Mouse (Mus musculus): Measurements from ENCODE around the gene Gpbp1.

Gpbp1 gene

GRCm38 (mm10) chr13:111461424-111461823 is 28.5 kb downstream of the Gpbp1 start:
- DNase-seq: no peak

GRCm38 (mm10) chr13:111456790-111457189 is 33.1 kb downstream of the Gpbp1 start:
- no peak for DNase-seq

GRCm38 (mm10) chr13:111444325-111444724 is 45.6 kb downstream of the Gpbp1 start:
- DNase-seq: no peak

GRCm38 (mm10) chr13:111431174-111431573 is 58.7 kb downstream of the Gpbp1 start:
- DNase-seq: no peak

- DNase-seq: no peak
Observed at GRCm38 (mm10) chr13:111421330-111421729, 68.6 kb downstream of the Gpbp1 start.

- DNase-seq: no peak
Observed at GRCm38 (mm10) chr13:111418087-111418486, 71.8 kb downstream of the Gpbp1 start.

GRCm38 (mm10) chr13:111413156-111413555 is 76.8 kb downstream of the Gpbp1 start:
- peak; percentile 47 for DNase-seq

- DNase-seq: no peak
Observed at GRCm38 (mm10) chr13:111410831-111411230, 79.1 kb downstream of the Gpbp1 start.

- no peak for DNase-seq
Observed at GRCm38 (mm10) chr13:111406859-111407389, 83.0 kb downstream of the Gpbp1 start.

GRCm38 (mm10) chr13:111405956-111406355 is 84.0 kb downstream of the Gpbp1 start:
- DNase-seq: no peak

GRCm38 (mm10) chr13:111397600-111398151 is 92.2 kb downstream of the Gpbp1 start:
- no peak for DNase-seq

- DNase-seq: no peak
Observed at GRCm38 (mm10) chr13:111397061-111397460, 92.8 kb downstream of the Gpbp1 start.

GRCm38 (mm10) chr13:111395528-111395927 is 94.4 kb downstream of the Gpbp1 start:
- DNase-seq: no peak

GRCm38 (mm10) chr13:111394904-111395303 is 95.0 kb downstream of the Gpbp1 start:
- peak; percentile 31 for DNase-seq

- DNase-seq: no peak
Observed at GRCm38 (mm10) chr13:111394341-111394740, 95.6 kb downstream of the Gpbp1 start.

- no peak for DNase-seq
Observed at GRCm38 (mm10) chr13:111393426-111393825, 96.5 kb downstream of the Gpbp1 start.

GRCm38 (mm10) chr13:111391426-111391825 is 98.5 kb downstream of the Gpbp1 start:
- no peak for DNase-seq

- no peak for DNase-seq
Observed at GRCm38 (mm10) chr13:111391011-111391410, 98.9 kb downstream of the Gpbp1 start.

- DNase-seq: peak; percentile 72
Observed at GRCm38 (mm10) chr13:111384011-111384985, 105.6 kb downstream of the Gpbp1 start.

All from layer of hippocampus, adult 9-11 months (tissue).